Mouse (Mus musculus) frontal cortex, postnatal 36 days (tissue): Measurements from ENCODE around the gene Wdr44.
"Not testable (repeated sequence)": the region's sequence is repeated elsewhere in the genome, so short reads cannot be mapped to it uniquely, and the experiment has no call there.

Experiments
- DNase-seq, 2 experiments: peaks; one replicate each; pipeline ENCODE4 v3.0.0; 2022; ENCODE audit warnings: low spot score in 2 of 2

Wdr44 gene

DNA sequence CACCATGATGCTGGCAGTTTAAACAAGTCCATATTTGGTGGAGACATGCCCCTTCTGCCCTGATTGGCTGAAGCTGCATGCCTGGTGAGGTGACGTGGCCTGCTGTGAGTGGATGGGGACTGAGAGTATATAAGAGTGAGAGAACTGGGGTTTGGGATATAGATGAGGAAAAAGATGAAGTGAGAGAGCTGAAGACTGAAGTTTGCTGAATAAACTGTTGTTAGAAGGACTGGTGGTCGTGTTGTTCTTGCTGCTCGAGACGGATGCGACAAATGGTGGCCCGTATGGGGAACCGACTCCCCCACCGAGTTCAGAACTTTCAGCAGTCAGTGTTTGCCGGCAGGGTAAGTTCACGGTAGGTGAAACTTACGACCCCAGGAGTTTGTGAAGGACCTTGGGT, 140.9 kb downstream of the Wdr44 start:
- not testable (repeated sequence) for DNase-seq

DNA sequence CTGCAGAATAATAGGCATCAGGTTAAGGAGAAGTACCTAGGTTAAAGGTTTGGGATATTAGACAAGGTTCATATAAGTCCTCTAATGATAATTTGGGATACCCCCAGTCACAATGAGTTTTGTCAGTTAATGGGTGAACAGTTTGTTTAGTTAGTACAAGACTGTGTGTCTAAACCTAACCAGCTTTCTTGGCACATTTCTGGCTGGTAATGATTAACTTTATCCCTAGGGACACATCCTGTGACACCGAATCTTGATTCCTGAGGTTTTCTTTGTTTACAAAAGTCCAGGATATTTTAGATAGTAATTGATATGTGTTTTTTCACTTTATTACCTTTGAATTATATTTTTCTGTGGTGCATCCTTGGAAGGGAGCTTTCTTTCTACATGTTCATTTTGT, 148.1 kb downstream of the Wdr44 start:
- DNase-seq: no peak
